Mouse (Mus musculus) forebrain, embryonic 11.5 days (tissue): ENCODE data around the gene Cygb. TPM values are rescaled to one million over a fixed set of nuclear protein-coding genes. Genes with fewer than 3 reads are reported as not detected.

ENCODE experiments used
- ATAC-seq: fragments of 200-750 bp; cut with Nextera tagmentation; replicated peaks from 2 replicates; pipeline ENCODE4 v1.8.0; 2017; ENCODE audit warnings: moderate TSS enrichment; ENCODE audit not compliant: low FRiP score
- DNase-seq: peaks from one replicate; pipeline ENCODE4 v3.0.0-alpha.2; 2017; ENCODE audit warnings: low spot score
- H3K27ac ChIP-seq: fragments of 300-500 bp; sonication (generic); 2 replicates; pipeline ENCODE4 v1.5.1; 2014; ENCODE audit warnings: low read depth, low read length
- H3K27me3 ChIP-seq: fragments of 300-500 bp; sonication (generic); 2 replicates; pipeline ENCODE4 v1.6.1; 2014; ENCODE audit warnings: mild to moderate bottlenecking, low read length, mixed read lengths; ENCODE audit not compliant: control insufficient read depth, insufficient read depth
- H3K36me3 ChIP-seq: fragments of 300-500 bp; sonication (generic); 2 replicates; pipeline ENCODE4 v1.6.1; 2014; ENCODE audit warnings: mild to moderate bottlenecking, low read length, moderate library complexity, mixed read lengths; ENCODE audit not compliant: control insufficient read depth, insufficient read depth
- H3K4me1 ChIP-seq: fragments of 300-500 bp; sonication (generic); replicated peaks from 2 replicates; pipeline ENCODE4 v1.6.1; 2014; ENCODE audit warnings: low read length, mixed read lengths; ENCODE audit not compliant: control insufficient read depth, insufficient read depth
- H3K4me2 ChIP-seq: fragments of 300-500 bp; sonication (generic); 2 replicates; pipeline ENCODE4 v1.6.1; 2014; ENCODE audit warnings: low read depth, mild to moderate bottlenecking, low read length, moderate library complexity, mixed read lengths; ENCODE audit not compliant: severe bottlenecking
- H3K4me3 ChIP-seq: fragments of 300-500 bp; sonication (generic); 2 replicates; pipeline ENCODE4 v1.5.1; 2014; ENCODE audit warnings: low read depth, low read length
- H3K9ac ChIP-seq: fragments of 300-500 bp; sonication (generic); 2 replicates; pipeline ENCODE4 v1.6.1; 2014; ENCODE audit warnings: low read length
- H3K9me3 ChIP-seq: fragments of 300-500 bp; sonication (generic); 2 replicates; pipeline ENCODE4 v1.6.1; 2016; ENCODE audit warnings: low read length, mixed read lengths; ENCODE audit not compliant: control insufficient read depth
- WGBS: fragments of 180-500 bp; shearing (Covaris S2); extraction: QIAGEN DNeasy Blood & Tissue Kit; methylation state at CpG from one replicate; pipeline ENCODE4 v1.1.7; 2014; 5-methylcytosine and 5-hydroxymethylcytosine counted together
- polyA plus RNA-seq: library from polyadenylated mRNA; unstranded; fragments of >200 nt; fragmentation: Nextera tagmentation; extraction: Ambion mirVana; gene quantifications from 2 replicates; pipeline ENCODE4 v1.2.1, GENCODE M21; 2014

The Cygb gene
- polyA plus RNA-seq, 1 experiment from 2014 or later, result 1.7 TPM

DNA sequence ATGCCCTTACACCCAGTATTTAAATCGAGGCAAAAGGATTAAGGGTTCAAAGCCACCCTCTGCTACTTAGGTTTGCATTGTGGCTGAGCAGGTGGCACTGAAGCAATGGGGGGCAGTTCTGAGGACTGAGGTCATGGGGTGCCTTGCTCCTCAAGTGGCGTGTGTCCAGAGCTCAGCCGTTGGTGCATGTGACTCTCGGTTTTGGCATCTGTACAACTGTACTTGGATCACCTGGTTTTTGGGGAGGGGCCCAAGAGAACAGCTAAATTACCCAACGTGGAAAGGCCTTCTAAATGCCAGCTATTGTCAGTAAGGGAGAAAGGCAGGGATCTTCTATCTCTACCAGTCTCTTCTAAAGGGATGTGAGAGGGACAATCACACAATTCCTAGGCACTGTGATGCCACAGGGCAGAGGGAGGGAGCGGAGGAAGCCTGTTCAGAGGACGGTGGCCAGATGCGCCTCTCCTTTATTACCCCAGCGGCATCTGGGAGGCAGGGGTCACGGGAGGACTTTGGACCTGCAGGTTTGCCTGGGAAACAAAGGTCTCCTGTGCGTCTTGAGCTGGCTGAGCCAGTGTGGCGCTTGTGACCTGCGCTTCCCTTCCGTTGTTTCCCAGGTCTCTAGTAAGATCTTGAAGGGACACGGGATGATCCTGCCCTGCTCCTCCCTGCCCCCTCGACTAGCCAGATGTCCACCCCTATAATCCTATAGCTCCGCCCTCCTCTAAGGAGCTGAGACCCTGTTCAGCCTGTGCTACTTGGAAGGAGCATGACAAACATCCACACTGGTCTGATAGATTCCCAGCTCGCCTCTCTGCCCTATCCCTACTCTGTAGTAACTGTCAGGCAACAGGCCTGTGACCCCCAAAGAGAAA is 36.8 kb upstream of the Cygb start:
- no peak overlapping the region for H3K4me2 ChIP-seq
- whole genome bisulfite sequencing, result 43% methylated on average over 18 of the region's 18 CpGs
- peaks cover 6% of the 10 kb centered on the region; the same call in 1 of the 2 replicates for H3K4me1 ChIP-seq
- H3K27ac ChIP-seq, result no peak overlapping the region
- no peak overlapping the region for H3K4me3 ChIP-seq
- H3K9ac ChIP-seq, result no peak overlapping the region
- no peaks in the 10 kb centered on the region for H3K9me3 ChIP-seq
- no peaks in the 10 kb centered on the region for H3K36me3 ChIP-seq
- no peak for ATAC-seq
- no peak for DNase-seq
- H3K27me3 ChIP-seq, result peaks cover 22% of the 10 kb centered on the region

DNA sequence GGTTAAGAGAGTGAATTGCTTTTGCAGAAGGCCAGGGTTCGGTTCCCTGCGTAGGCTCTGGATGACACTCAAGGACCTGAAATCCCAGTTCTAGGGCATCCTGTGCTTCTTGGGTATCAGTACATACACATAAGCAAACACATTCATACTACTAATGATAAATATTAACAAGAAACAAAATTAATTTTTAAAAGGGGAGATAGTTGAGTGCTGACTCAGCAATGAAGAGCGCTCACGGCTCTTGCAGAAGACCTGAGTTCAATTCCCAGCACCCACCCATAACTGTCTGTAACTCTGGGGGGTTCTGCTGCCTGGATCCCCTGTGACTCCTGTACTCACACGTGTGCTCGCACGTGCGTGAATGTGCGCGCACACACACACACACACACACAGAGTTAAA is 35.5 kb upstream of the Cygb start:
- H3K4me2 ChIP-seq, result no peak overlapping the region
- 96% methylated on average over 10 of the region's 10 CpGs for WGBS
- no peak overlapping the region for H3K9ac ChIP-seq
- peaks cover 12% of the 10 kb centered on the region for H3K27me3 ChIP-seq
- DNase-seq (no peak), ATAC-seq (no peak)
- H3K27ac ChIP-seq, result no peak overlapping the region
- no peaks in the 10 kb centered on the region for H3K36me3 ChIP-seq
- peaks cover 4% of the 10 kb centered on the region; the same call in 1 of the 2 replicates for H3K4me1 ChIP-seq
- H3K4me3 ChIP-seq, result no peak overlapping the region
- H3K9me3 ChIP-seq, result no peaks in the 10 kb centered on the region

- H3K4me3 ChIP-seq, result no peak overlapping the region
- no peaks in the 10 kb centered on the region for H3K27me3 ChIP-seq
- no peaks in the 10 kb centered on the region for H3K4me1 ChIP-seq
- H3K9me3 ChIP-seq, result no peaks in the 10 kb centered on the region
- no peak overlapping the region for H3K9ac ChIP-seq
- DNase-seq (no peak), ATAC-seq (no peak)
- H3K36me3 ChIP-seq, result no peaks in the 10 kb centered on the region
- WGBS, result 73% methylated on average over 8 of the region's 8 CpGs
- no peak overlapping the region for H3K4me2 ChIP-seq
- no peak overlapping the region for H3K27ac ChIP-seq
Observed at GRCm38 (mm10) chr11:116687897-116688296, 33.8 kb upstream of the Cygb start.

- no peak overlapping the region for H3K27ac ChIP-seq
- H3K36me3 ChIP-seq, result no peaks in the 10 kb centered on the region
- DNase-seq (no peak), ATAC-seq (no peak)
- no peaks in the 10 kb centered on the region for H3K9me3 ChIP-seq
- no peak overlapping the region for H3K9ac ChIP-seq
- WGBS, result 81% methylated on average over 9 of the region's 9 CpGs
- H3K4me3 ChIP-seq, result no peak overlapping the region
- no peaks in the 10 kb centered on the region for H3K4me1 ChIP-seq
- H3K4me2 ChIP-seq, result no peak overlapping the region
- H3K27me3 ChIP-seq, result no peaks in the 10 kb centered on the region
Observed at GRCm38 (mm10) chr11:116685729-116686128, 31.6 kb upstream of the Cygb start.

DNA sequence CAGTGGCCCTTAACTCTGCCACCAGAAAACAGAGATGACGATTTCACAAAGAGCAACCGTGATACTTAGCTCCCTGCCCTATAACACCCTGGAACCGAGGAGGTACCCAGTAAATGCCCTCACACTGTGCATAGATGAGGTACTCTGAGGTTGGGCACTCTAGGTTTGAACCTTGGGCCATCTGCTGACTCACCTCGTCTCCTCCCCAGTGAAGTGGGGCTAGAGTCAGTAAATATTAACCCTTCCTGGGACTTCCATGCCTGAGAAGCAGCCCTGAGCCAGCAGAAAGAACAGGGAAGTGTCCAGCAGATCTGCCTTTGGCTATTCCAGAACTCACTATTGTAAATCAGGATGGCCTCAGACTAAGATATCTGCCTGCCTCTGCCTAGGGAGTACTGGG is 29.7 kb upstream of the Cygb start:
- H3K4me3 ChIP-seq, result no peak overlapping the region
- no peaks in the 10 kb centered on the region for H3K27me3 ChIP-seq
- H3K9ac ChIP-seq, result no peak overlapping the region
- WGBS, result 90% methylated on average over 4 of the region's 4 CpGs
- no peak overlapping the region for H3K4me2 ChIP-seq
- no peaks in the 10 kb centered on the region for H3K4me1 ChIP-seq
- ATAC-seq (no peak), DNase-seq (no peak)
- no peak overlapping the region for H3K27ac ChIP-seq
- no peaks in the 10 kb centered on the region for H3K9me3 ChIP-seq
- no peaks in the 10 kb centered on the region; the same call in 1 of the 2 replicates for H3K36me3 ChIP-seq

DNA sequence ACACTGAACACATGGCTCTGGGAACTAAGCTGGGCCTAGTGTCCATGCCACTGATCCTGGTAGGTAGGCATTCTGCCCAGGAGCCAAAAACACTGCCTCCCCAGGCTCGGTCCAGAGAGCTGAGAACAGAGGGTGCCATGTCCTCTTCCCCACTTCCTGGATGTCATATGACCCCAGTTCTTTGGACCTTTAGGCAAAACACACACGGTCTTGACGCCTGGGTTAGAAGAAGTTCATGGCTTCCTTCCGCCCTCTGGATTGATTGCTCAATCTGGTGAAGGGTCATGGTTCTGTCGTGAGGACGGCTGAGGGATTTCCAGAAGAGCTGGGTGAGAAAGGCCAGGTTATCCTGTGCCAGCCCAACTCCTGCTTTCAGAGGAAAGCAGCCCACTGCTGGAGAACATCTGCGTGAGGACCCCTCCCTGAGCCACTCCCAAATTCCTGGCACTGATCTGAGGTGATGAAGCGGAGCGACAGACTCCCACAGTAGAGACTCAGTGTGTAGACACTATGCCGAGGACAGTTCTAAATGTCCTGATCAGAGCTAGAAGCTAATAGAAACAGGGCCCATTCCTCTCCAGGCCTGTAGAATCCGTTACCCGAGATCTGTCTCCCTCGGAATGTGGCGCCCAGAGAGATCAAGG is 28.5 kb upstream of the Cygb start:
- no peak for DNase-seq
- Histone ChIP-seq H3K4me2 (no peak overlapping the region), H3K27me3 (no peaks in the 10 kb centered on the region), H3K4me1 (no peaks in the 10 kb centered on the region), H3K9ac (no peak overlapping the region), H3K4me3 (no peak overlapping the region), H3K27ac (no peak overlapping the region), H3K9me3 (no peaks in the 10 kb centered on the region), H3K36me3 (no peaks in the 10 kb centered on the region; the same call in 1 of the 2 replicates)
- 87% methylated on average over 14 of the region's 14 CpGs for WGBS
- no peak for ATAC-seq

GRCm38 (mm10) chr11:116681147-116681546 is 27.0 kb upstream of the Cygb start:
- Histone ChIP-seq H3K27me3 (no peaks in the 10 kb centered on the region), H3K36me3 (peaks cover 5% of the 10 kb centered on the region; the same call in 1 of the 2 replicates), H3K4me2 (no peak overlapping the region), H3K27ac (no peak overlapping the region), H3K9ac (no peak overlapping the region), H3K4me1 (no peaks in the 10 kb centered on the region), H3K4me3 (no peak overlapping the region), H3K9me3 (no peaks in the 10 kb centered on the region)
- WGBS, result 90% methylated on average over 4 of the region's 4 CpGs
- DNase-seq, result no peak
- no peak for ATAC-seq

- 76% methylated on average over 22 of the region's 24 CpGs for WGBS
- Histone ChIP-seq H3K9ac (no peak overlapping the region), H3K27ac (no peak overlapping the region), H3K4me3 (no peak overlapping the region), H3K27me3 (no peaks in the 10 kb centered on the region), H3K4me2 (no peak overlapping the region), H3K36me3 (peaks cover 9% of the 10 kb centered on the region; the same call in 1 of the 2 replicates), H3K9me3 (no peaks in the 10 kb centered on the region), H3K4me1 (no peaks in the 10 kb centered on the region)
- DNase-seq (no peak), ATAC-seq (no peak)
Observed at GRCm38 (mm10) chr11:116680321-116681091, 26.4 kb upstream of the Cygb start.
